Mouse (Mus musculus) lung, postnatal 0 days (tissue): ENCODE measurements around the gene Adrb1.

Experiments used
- CTCF ChIP-seq: IDR thresholded peaks from 2 replicates; pipeline ENCODE4 v1.5.1; 2016; ENCODE audit warnings: antibody characterized with exemption, mild to moderate bottlenecking
- EP300 ChIP-seq: IDR thresholded peaks from 2 replicates; pipeline ENCODE4 v1.6.1; 2016; ENCODE audit warnings: antibody characterized with exemption, mild to moderate bottlenecking, control low read depth

- TF ChIP-seq CTCF (no peak), EP300 (no peak)
These were observed 34.3 kb upstream of the Adrb1 start for GRCm38 (mm10) chr19:56687676-56688075.
